Mouse (Mus musculus): ENCODE measurements around the gene Supt4a. TPM values are rescaled to one million over a fixed set of nuclear protein-coding genes. Genes with fewer than 3 reads are reported as not detected.

The Supt4a gene
- polyA plus RNA-seq, 1 experiment from 2014 or later = 111 TPM

- H3K36me3 ChIP-seq (ENCODE audit: control insufficient read depth, insufficient read depth, low read length) = peaks cover 4% of the 10 kb centered on the region
- no peaks in the 10 kb centered on the region for H3K9me3 ChIP-seq (ENCODE audit: control insufficient read depth, low read length)
- no peak overlapping the region for H3K9ac ChIP-seq (ENCODE audit: low read depth, low read length)
- no peak overlapping the region for H3K27ac ChIP-seq (ENCODE audit: low read length)
- no peak overlapping the region for H3K4me2 ChIP-seq (ENCODE audit: low read depth, low read length)
- H3K4me3 ChIP-seq (ENCODE audit: low read length) = no peak overlapping the region
- no peak for ATAC-seq
- 41% methylated on average over 9 of the region's 9 CpGs for WGBS
- H3K4me1 ChIP-seq (ENCODE audit: control insufficient read depth, insufficient read depth, low read length) = peaks cover 4% of the 10 kb centered on the region; the same call in 1 of the 2 replicates
- no peaks in the 10 kb centered on the region for H3K27me3 ChIP-seq (replicated peaks; ENCODE audit: control insufficient read depth, insufficient read depth, low read length)
These were observed 17.0 kb upstream of the Supt4a start for GRCm38 (mm10) chr11:87720324-87720723.

- H3K27me3 ChIP-seq (replicated peaks; ENCODE audit: control insufficient read depth, insufficient read depth, low read length) = no peaks in the 10 kb centered on the region
- no peak for ATAC-seq
- no peak overlapping the region for H3K4me2 ChIP-seq (ENCODE audit: low read depth, low read length)
- peaks cover 9% of the 10 kb centered on the region for H3K4me1 ChIP-seq (ENCODE audit: control insufficient read depth, insufficient read depth, low read length)
- H3K9ac ChIP-seq (ENCODE audit: low read depth, low read length) = no peak overlapping the region
- 67% methylated on average over 9 of the region's 9 CpGs for WGBS
- H3K36me3 ChIP-seq (ENCODE audit: control insufficient read depth, insufficient read depth, low read length) = peaks cover 4% of the 10 kb centered on the region
- no peaks in the 10 kb centered on the region for H3K9me3 ChIP-seq (ENCODE audit: control insufficient read depth, low read length)
- no peak overlapping the region for H3K4me3 ChIP-seq (ENCODE audit: low read length)
- no peak overlapping the region for H3K27ac ChIP-seq (ENCODE audit: low read length)
These were observed 16.5 kb upstream of the Supt4a start for GRCm38 (mm10) chr11:87720839-87721238.

- ATAC-seq = no peak
These were observed 15.2 kb upstream of the Supt4a start for GRCm38 (mm10) chr11:87722168-87722567.

GRCm38 (mm10) chr11:87722891-87723290 lies 14.5 kb upstream of the Supt4a start:
- no peaks in the 10 kb centered on the region for H3K9me3 ChIP-seq (ENCODE audit: control insufficient read depth, low read length)
- peaks cover 20% of the 10 kb centered on the region for H3K4me1 ChIP-seq (ENCODE audit: control insufficient read depth, insufficient read depth, low read length)
- no peak overlapping the region for H3K4me3 ChIP-seq (ENCODE audit: low read length)
- WGBS = 84% methylated on average over 4 of the region's 4 CpGs
- H3K4me2 ChIP-seq (ENCODE audit: low read depth, low read length) = no peak overlapping the region
- no peak for ATAC-seq
- H3K27ac ChIP-seq (ENCODE audit: low read length) = no peak overlapping the region
- peaks cover 4% of the 10 kb centered on the region for H3K36me3 ChIP-seq (ENCODE audit: control insufficient read depth, insufficient read depth, low read length)
- no peaks in the 10 kb centered on the region for H3K27me3 ChIP-seq (replicated peaks; ENCODE audit: control insufficient read depth, insufficient read depth, low read length)
- H3K9ac ChIP-seq (ENCODE audit: low read depth, low read length) = no peak overlapping the region

More at GRCm38 (mm10) chr11:87722168-87722567, 15.2 kb upstream of the Supt4a start:
- Histone ChIP-seq H3K27ac (ENCODE audit: low read length) (no peak overlapping the region), H3K36me3 (ENCODE audit: control insufficient read depth, insufficient read depth, low read length) (peaks cover 4% of the 10 kb centered on the region), H3K9me3 (ENCODE audit: control insufficient read depth, low read length) (no peaks in the 10 kb centered on the region), H3K4me1 (ENCODE audit: control insufficient read depth, insufficient read depth, low read length) (peaks cover 20% of the 10 kb centered on the region), H3K27me3 (replicated peaks; ENCODE audit: control insufficient read depth, insufficient read depth, low read length) (no peaks in the 10 kb centered on the region), H3K4me3 (ENCODE audit: low read length) (no peak overlapping the region), H3K4me2 (ENCODE audit: low read depth, low read length) (no peak overlapping the region), H3K9ac (ENCODE audit: low read depth, low read length) (no peak overlapping the region)
- WGBS = 78% methylated on average over 3 of the region's 3 CpGs

GRCm38 (mm10) chr11:87725515-87725914 lies 11.8 kb upstream of the Supt4a start:
- H3K4me2 ChIP-seq (ENCODE audit: low read depth, low read length) = 0 out of 2 replicates have a peak overlapping the region, but pooled peaks have one; percentile 11
- peaks cover 20% of the 10 kb centered on the region for H3K4me1 ChIP-seq (ENCODE audit: control insufficient read depth, insufficient read depth, low read length)
- H3K36me3 ChIP-seq (ENCODE audit: control insufficient read depth, insufficient read depth, low read length) = no peaks in the 10 kb centered on the region
- no peaks in the 10 kb centered on the region for H3K9me3 ChIP-seq (ENCODE audit: control insufficient read depth, low read length)
- H3K27ac ChIP-seq (ENCODE audit: low read length) = peak overlapping the region; percentile 75
- no peaks in the 10 kb centered on the region for H3K27me3 ChIP-seq (replicated peaks; ENCODE audit: control insufficient read depth, insufficient read depth, low read length)
- no peak overlapping the region for H3K4me3 ChIP-seq (ENCODE audit: low read length)
- peak overlapping the region; percentile 50; the same call in 1 of the 2 replicates for H3K9ac ChIP-seq (ENCODE audit: low read depth, low read length)
- ATAC-seq = peak; percentile 12; the same call in 1 of the 2 replicates

- 22% methylated on average over 6 of the region's 6 CpGs for WGBS
These were observed 11.3 kb upstream of the Supt4a start for GRCm38 (mm10) chr11:87725964-87726562.

GRCm38 (mm10) chr11:87727021-87727420 lies 10.3 kb upstream of the Supt4a start:
- no peaks in the 10 kb centered on the region for H3K9me3 ChIP-seq (ENCODE audit: control insufficient read depth, low read length)
- no peak overlapping the region for H3K4me2 ChIP-seq (ENCODE audit: low read depth, low read length)
- no peak for ATAC-seq
- H3K4me3 ChIP-seq (ENCODE audit: low read length) = no peak overlapping the region
- H3K27me3 ChIP-seq (replicated peaks; ENCODE audit: control insufficient read depth, insufficient read depth, low read length) = no peaks in the 10 kb centered on the region
- no peaks in the 10 kb centered on the region for H3K36me3 ChIP-seq (ENCODE audit: control insufficient read depth, insufficient read depth, low read length)
- WGBS = 70% methylated on average over 11 of the region's 11 CpGs
- H3K4me1 ChIP-seq (ENCODE audit: control insufficient read depth, insufficient read depth, low read length) = peaks cover 20% of the 10 kb centered on the region
- no peak overlapping the region for H3K9ac ChIP-seq (ENCODE audit: low read depth, low read length)
- H3K27ac ChIP-seq (ENCODE audit: low read length) = no peak overlapping the region

More at GRCm38 (mm10) chr11:87725964-87726562, 11.3 kb upstream of the Supt4a start:
- no peaks in the 10 kb centered on the region for H3K27me3 ChIP-seq (replicated peaks; ENCODE audit: control insufficient read depth, insufficient read depth, low read length)
- peak overlapping the region; percentile 50 for H3K9ac ChIP-seq (ENCODE audit: low read depth, low read length)
- H3K4me3 ChIP-seq (ENCODE audit: low read length) = no peak overlapping the region
- peak overlapping the region; percentile 14; the same call in 1 of the 2 replicates for H3K4me2 ChIP-seq (ENCODE audit: low read depth, low read length)
- H3K4me1 ChIP-seq (ENCODE audit: control insufficient read depth, insufficient read depth, low read length) = peaks cover 20% of the 10 kb centered on the region
- peak; percentile 90 for ATAC-seq
- H3K27ac ChIP-seq (ENCODE audit: low read length) = peak overlapping the region; percentile 75
- no peaks in the 10 kb centered on the region for H3K36me3 ChIP-seq (ENCODE audit: control insufficient read depth, insufficient read depth, low read length)
- H3K9me3 ChIP-seq (ENCODE audit: control insufficient read depth, low read length) = no peaks in the 10 kb centered on the region

GRCm38 (mm10) chr11:87727471-87727870 lies 9.9 kb upstream of the Supt4a start:
- Histone ChIP-seq H3K4me3 (ENCODE audit: low read length) (no peak overlapping the region), H3K4me2 (ENCODE audit: low read depth, low read length) (no peak overlapping the region), H3K27me3 (replicated peaks; ENCODE audit: control insufficient read depth, insufficient read depth, low read length) (no peaks in the 10 kb centered on the region), H3K9me3 (ENCODE audit: control insufficient read depth, low read length) (no peaks in the 10 kb centered on the region), H3K36me3 (ENCODE audit: control insufficient read depth, insufficient read depth, low read length) (no peaks in the 10 kb centered on the region), H3K27ac (ENCODE audit: low read length) (no peak overlapping the region), H3K4me1 (ENCODE audit: control insufficient read depth, insufficient read depth, low read length) (peaks cover 20% of the 10 kb centered on the region), H3K9ac (ENCODE audit: low read depth, low read length) (no peak overlapping the region)
- 67% methylated on average over 4 of the region's 4 CpGs for WGBS
- ATAC-seq = no peak

- 56% methylated on average over 18 of the region's 18 CpGs for WGBS
- no peaks in the 10 kb centered on the region for H3K9me3 ChIP-seq (ENCODE audit: control insufficient read depth, low read length)
- peaks cover 20% of the 10 kb centered on the region for H3K4me1 ChIP-seq (ENCODE audit: control insufficient read depth, insufficient read depth, low read length)
- H3K27ac ChIP-seq (ENCODE audit: low read length) = no peak overlapping the region
- no peak overlapping the region for H3K4me3 ChIP-seq (ENCODE audit: low read length)
- no peaks in the 10 kb centered on the region for H3K27me3 ChIP-seq (replicated peaks; ENCODE audit: control insufficient read depth, insufficient read depth, low read length)
- H3K36me3 ChIP-seq (ENCODE audit: control insufficient read depth, insufficient read depth, low read length) = no peaks in the 10 kb centered on the region
- no peak overlapping the region for H3K4me2 ChIP-seq (ENCODE audit: low read depth, low read length)
- no peak overlapping the region for H3K9ac ChIP-seq (ENCODE audit: low read depth, low read length)
- ATAC-seq = no peak
These were observed 8.3 kb upstream of the Supt4a start for GRCm38 (mm10) chr11:87728850-87729592.
